Mouse (Mus musculus): ENCODE measurements around the gene Tbc1d24.

- no peak for TF ChIP-seq JUND (conservative IDR thresholded peaks at IDR 0.05; ENCODE audit: low read depth, low read length)
- TF ChIP-seq GABPA (IDR thresholded peaks at IDR 0.05; ENCODE audit: insufficient replicate concordance, low read depth, low read length), result no peak
- no peak for TF ChIP-seq CTCF (conservative IDR thresholded peaks at IDR 0.05 in 1 of 2, IDR thresholded peaks at IDR 0.05 in 1 of 2; ENCODE audit: low read depth in 2 of 2, low read length in 2 of 2)
- no peak for TF ChIP-seq CHD2 (IDR thresholded peaks at IDR 0.05; ENCODE audit: low read length)
- no peak for TF ChIP-seq MAX (IDR thresholded peaks at IDR 0.05; ENCODE audit: low read length)
Observed at GRCm38 (mm10) chr17:24252329-24252728, 47.0 kb upstream of the Tbc1d24 start.
